Mouse (Mus musculus) forebrain, postnatal 0 days (tissue): ENCODE results near the gene Pgpep1. TPM values are rescaled to one million over a fixed set of nuclear protein-coding genes. Genes with fewer than 3 reads are reported as not detected.

Experiments
- ATAC-seq: fragments of 200-750 bp; cut with Nextera tagmentation; 2 replicates; pipeline ENCODE4 v1.8.0; 2017; ENCODE audit warnings: mild to moderate bottlenecking, moderate library complexity
- DNase-seq: peaks from one replicate; pipeline ENCODE4 v3.0.0-alpha.2; 2015
- H3K27ac ChIP-seq: fragments of 300-500 bp; sonication (generic); 2 replicates; pipeline ENCODE4 v1.5.1; 2014; ENCODE audit warnings: low read depth, mild to moderate bottlenecking, antibody characterized with exemption, low read length, moderate library complexity, mixed read lengths
- H3K27me3 ChIP-seq: fragments of 300-500 bp; sonication (generic); 2 replicates; pipeline ENCODE4 v1.6.1; 2014; ENCODE audit warnings: mild to moderate bottlenecking, low read length, mixed read lengths; ENCODE audit not compliant: insufficient read depth
- H3K36me3 ChIP-seq: fragments of 300-500 bp; sonication (generic); 2 replicates; pipeline ENCODE4 v1.6.1; 2014; ENCODE audit warnings: mild to moderate bottlenecking, moderate library complexity; ENCODE audit not compliant: insufficient read depth
- H3K4me1 ChIP-seq: fragments of 300-500 bp; sonication (generic); 2 replicates; pipeline ENCODE4 v1.6.1; 2014; ENCODE audit warnings: antibody characterized with exemption; ENCODE audit not compliant: insufficient read depth
- H3K4me2 ChIP-seq: fragments of 300-500 bp; sonication (generic); 2 replicates; pipeline ENCODE4 v1.6.1; 2014; ENCODE audit warnings: low read depth, mild to moderate bottlenecking, moderate library complexity
- H3K4me3 ChIP-seq: fragments of 300-500 bp; sonication (generic); 2 replicates; pipeline ENCODE4 v1.5.1; 2014; ENCODE audit warnings: low read depth, low read length, mixed read lengths
- H3K9ac ChIP-seq: fragments of 300-500 bp; sonication (generic); 2 replicates; pipeline ENCODE4 v1.6.1; 2014; ENCODE audit warnings: mild to moderate bottlenecking
- H3K9me3 ChIP-seq: fragments of 300-500 bp; sonication (generic); 2 replicates; pipeline ENCODE4 v1.6.1; 2016; ENCODE audit warnings: low read length
- CTCF ChIP-seq: sonication (generic); IDR thresholded peaks from 2 replicates; pipeline ENCODE4 v1.5.1; 2016; ENCODE audit warnings: antibody characterized with exemption, control low read depth, low read depth
- WGBS: fragments of 180-500 bp; shearing (Covaris S2); extraction: QIAGEN DNeasy Blood & Tissue Kit; methylation state at CpG from one replicate; pipeline ENCODE4 v1.1.7; 2014; 5-methylcytosine and 5-hydroxymethylcytosine counted together
- polyA plus RNA-seq: library from polyadenylated mRNA; unstranded; fragments of >200 nt; fragmentation: Nextera tagmentation; extraction: Ambion mirVana; gene quantifications from 2 replicates; pipeline ENCODE4 v1.2.1, GENCODE M21; 2015
- total RNA-seq: library from RNA; depleted of rRNA; stranded (reverse); fragments of >200 nt; gene quantifications from 2 replicates; pipeline ENCODE4 v1.2.3, GENCODE M21; 2014

Gene Pgpep1
- total and polyA plus RNA-seq, 2 experiments from 2014 or later = 22.1 to 26.1 TPM

GRCm38 (mm10) chr8:70607603-70607897, 52.6 kb downstream of the Pgpep1 start:
- Histone ChIP-seq H3K4me1 (peaks cover 26% of the 10 kb centered on the region), H3K4me2 (peak overlapping the region; percentile 89), H3K27me3 (peaks cover 14% of the 10 kb centered on the region; the same call in 1 of the 2 replicates), H3K36me3 (0 out of 2 replicates have a peak, but pooled peaks cover 4% of the 10 kb centered on the region), H3K9ac (peak overlapping the region; percentile 91), H3K27ac (peak overlapping the region; percentile 54; the same call in 1 of the 2 replicates), H3K9me3 (no peaks in the 10 kb centered on the region), H3K4me3 (peak overlapping the region; percentile 72)
- ATAC-seq = no peak
- TF ChIP-seq CTCF = no peak
- 35% methylated on average over 6 of the region's 6 CpGs for WGBS
- no peak for DNase-seq

DNA sequence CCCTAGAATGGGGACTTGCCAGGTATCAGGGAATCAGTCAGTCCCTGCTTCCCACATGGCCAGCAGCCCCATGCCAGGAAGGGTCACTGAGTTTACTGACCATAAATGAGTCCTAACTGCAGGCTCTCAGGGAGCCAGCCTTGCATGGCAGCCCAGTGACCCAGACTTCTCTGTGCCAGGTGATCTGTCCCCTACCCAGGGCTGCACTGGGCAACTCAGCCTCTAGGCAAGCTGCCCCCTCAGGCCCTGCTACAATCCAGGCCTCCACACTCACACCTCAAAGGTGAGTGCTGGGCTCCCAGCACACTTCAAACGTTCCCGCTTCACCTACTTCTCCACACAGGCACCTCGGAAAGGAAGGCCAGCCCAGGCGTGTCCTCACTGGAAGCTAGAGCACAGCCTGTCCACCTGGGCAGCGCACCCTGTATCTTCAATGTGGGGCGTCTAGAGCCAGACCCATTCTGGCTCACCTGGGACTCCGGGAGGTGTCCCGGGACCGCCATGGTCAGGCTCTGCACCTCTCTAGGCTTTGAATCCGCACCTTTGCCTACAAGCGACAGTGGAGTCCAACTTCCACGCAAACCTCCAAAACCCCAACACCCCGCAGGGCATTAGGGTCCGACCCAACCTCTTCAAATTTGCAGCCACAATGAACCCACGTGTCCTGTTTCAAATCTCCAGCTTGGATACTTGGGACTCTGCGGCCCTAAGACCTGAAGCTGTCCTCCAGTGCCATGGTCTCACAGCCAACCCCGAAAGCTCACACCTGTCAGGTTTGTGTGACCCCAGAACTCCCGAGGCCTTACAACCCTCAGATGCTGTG, 53.2 kb downstream of the Pgpep1 start:
- DNase-seq (no peak), ATAC-seq (no peak)
- H3K9ac ChIP-seq = peak overlapping the region; percentile 91
- H3K36me3 ChIP-seq = 0 out of 2 replicates have a peak, but pooled peaks cover 8% of the 10 kb centered on the region
- no peaks in the 10 kb centered on the region for H3K9me3 ChIP-seq
- 68% methylated on average over 18 of the region's 18 CpGs for WGBS
- H3K27me3 ChIP-seq = peaks cover 14% of the 10 kb centered on the region; the same call in 1 of the 2 replicates
- no peak for TF ChIP-seq CTCF
- H3K27ac ChIP-seq = no peak overlapping the region
- peak overlapping the region; percentile 72 for H3K4me3 ChIP-seq
- peaks cover 26% of the 10 kb centered on the region for H3K4me1 ChIP-seq
- peak overlapping the region; percentile 89 for H3K4me2 ChIP-seq

GRCm38 (mm10) chr8:70605871-70606779, 54.1 kb downstream of the Pgpep1 start:
- no peak overlapping the region for H3K27ac ChIP-seq
- peaks cover 8% of the 10 kb centered on the region; the same call in 1 of the 2 replicates for H3K27me3 ChIP-seq
- H3K9ac ChIP-seq = no peak overlapping the region
- ATAC-seq (no peak), DNase-seq (no peak)
- TF ChIP-seq CTCF = no peak
- peaks cover 25% of the 10 kb centered on the region for H3K4me1 ChIP-seq
- H3K4me3 ChIP-seq = no peak overlapping the region
- no peaks in the 10 kb centered on the region for H3K9me3 ChIP-seq
- H3K4me2 ChIP-seq = peak overlapping the region; percentile 89
- 89% methylated on average over 9 of the region's 9 CpGs for WGBS
- H3K36me3 ChIP-seq = 0 out of 2 replicates have a peak, but pooled peaks cover 11% of the 10 kb centered on the region

GRCm38 (mm10) chr8:70604558-70604957, 55.6 kb downstream of the Pgpep1 start:
- H3K4me3 ChIP-seq = no peak overlapping the region
- peaks cover 24% of the 10 kb centered on the region for H3K4me1 ChIP-seq
- H3K36me3 ChIP-seq = 0 out of 2 replicates have a peak, but pooled peaks cover 11% of the 10 kb centered on the region
- H3K9me3 ChIP-seq = no peaks in the 10 kb centered on the region
- H3K27ac ChIP-seq = no peak overlapping the region
- H3K9ac ChIP-seq = no peak overlapping the region
- ATAC-seq (no peak), DNase-seq (no peak)
- no peak for TF ChIP-seq CTCF
- 85% methylated on average over 7 of the region's 7 CpGs for WGBS
- peaks cover 5% of the 10 kb centered on the region; the same call in 1 of the 2 replicates for H3K27me3 ChIP-seq
- H3K4me2 ChIP-seq = no peak overlapping the region

- no peak for TF ChIP-seq CTCF
- 94% methylated on average over 13 of the region's 13 CpGs for WGBS
- Histone ChIP-seq H3K4me3 (no peak overlapping the region), H3K27ac (no peak overlapping the region), H3K27me3 (no peaks in the 10 kb centered on the region), H3K4me2 (no peak overlapping the region), H3K36me3 (0 out of 2 replicates have a peak, but pooled peaks cover 11% of the 10 kb centered on the region), H3K9me3 (no peaks in the 10 kb centered on the region), H3K9ac (no peak overlapping the region), H3K4me1 (peaks cover 26% of the 10 kb centered on the region)
- DNase-seq = no peak
- no peak for ATAC-seq
These were observed 57.9 kb downstream of the Pgpep1 start for GRCm38 (mm10) chr8:70602139-70602811.

GRCm38 (mm10) chr8:70601271-70601649, 58.9 kb downstream of the Pgpep1 start:
- under 1% methylated on average over 24 of the region's 26 CpGs for WGBS
- Histone ChIP-seq H3K9me3 (no peaks in the 10 kb centered on the region), H3K4me2 (peak overlapping the region; percentile 46), H3K27ac (peak overlapping the region; percentile 59), H3K27me3 (no peaks in the 10 kb centered on the region), H3K9ac (peak overlapping the region; percentile 14; the same call in 1 of the 2 replicates), H3K36me3 (peaks cover 11% of the 10 kb centered on the region; the same call in 1 of the 2 replicates), H3K4me3 (no peak overlapping the region; the same call in none of the 2 replicates), H3K4me1 (peaks cover 20% of the 10 kb centered on the region)
- no peak for TF ChIP-seq CTCF
- ATAC-seq (peak; percentile 64), DNase-seq (peak; percentile 87)
